Mouse (Mus musculus): ENCODE measurements around the gene Gpsm3. TPM values are rescaled to one million over a fixed set of nuclear protein-coding genes. Genes with fewer than 3 reads are reported as not detected.

Gene Gpsm3
- polyA plus RNA-seq, 1 experiment = 402 TPM

GRCm38 (mm10) chr17:34611050-34611449, 21.4 kb downstream of the Gpsm3 start:
- Histone ChIP-seq H3K27me3 (replicated peaks) (no peaks in the 10 kb centered on the region), H3K4me3 (replicated peaks) (no peak overlapping the region), H3K36me3 (replicated peaks; ENCODE audit: low read length) (peaks cover 85% of the 10 kb centered on the region), H3K4me1 (peaks cover 46% of the 10 kb centered on the region), H3K9me3 (no peaks in the 10 kb centered on the region)
- no peak for TF ChIP-seq FLI1 (IDR thresholded peaks at IDR 0.05; ENCODE audit: low read length)
- no peak for TF ChIP-seq GATA1 (IDR thresholded peaks at IDR 0.05; ENCODE audit: borderline replicate concordance, low read length)

- no peak for TF ChIP-seq GATA1 (IDR thresholded peaks at IDR 0.05; ENCODE audit: borderline replicate concordance, low read length)
- no peaks in the 10 kb centered on the region for H3K27me3 ChIP-seq (replicated peaks)
- no peaks in the 10 kb centered on the region for H3K9me3 ChIP-seq
- H3K36me3 ChIP-seq (replicated peaks; ENCODE audit: low read length) = peaks cover 90% of the 10 kb centered on the region
- no peak overlapping the region for H3K4me3 ChIP-seq (replicated peaks)
- peaks cover 32% of the 10 kb centered on the region for H3K4me1 ChIP-seq
Measured at GRCm38 (mm10) chr17:34613054-34613645, 23.5 kb downstream of the Gpsm3 start.

- Histone ChIP-seq H3K36me3 (replicated peaks; ENCODE audit: low read length) (peaks cover 85% of the 10 kb centered on the region), H3K4me3 (replicated peaks) (no peak overlapping the region), H3K27me3 (replicated peaks) (no peaks in the 10 kb centered on the region), H3K4me1 (peaks cover 25% of the 10 kb centered on the region), H3K9me3 (no peaks in the 10 kb centered on the region)
- no peak for TF ChIP-seq GATA1 (IDR thresholded peaks at IDR 0.05; ENCODE audit: borderline replicate concordance, low read length)
Measured at GRCm38 (mm10) chr17:34613830-34614229, 24.2 kb downstream of the Gpsm3 start.

- no peaks in the 10 kb centered on the region for H3K27me3 ChIP-seq (replicated peaks)
- H3K9me3 ChIP-seq = no peaks in the 10 kb centered on the region
- H3K36me3 ChIP-seq (replicated peaks; ENCODE audit: low read length) = peaks cover 78% of the 10 kb centered on the region
- H3K4me3 ChIP-seq (replicated peaks) = no peak within 1 kb of the TSS
- peaks cover 12% of the 10 kb centered on the region for H3K4me1 ChIP-seq
- TF ChIP-seq FLI1 (IDR thresholded peaks at IDR 0.05; ENCODE audit: low read length) (no peak), GATA1 (IDR thresholded peaks at IDR 0.05; ENCODE audit: borderline replicate concordance, low read length) (no peak)
Measured at GRCm38 (mm10) chr17:34615871-34616270, 26.3 kb downstream of the Gpsm3 start, which contains the start of gene Egfl8. TSS of gene Egfl8 (minus strand) at chr17:34615971.

GRCm38 (mm10) chr17:34618999-34619398, 29.4 kb downstream of the Gpsm3 start:
- Histone ChIP-seq H3K4me1 (peaks cover 11% of the 10 kb centered on the region), H3K9me3 (no peaks in the 10 kb centered on the region), H3K36me3 (replicated peaks; ENCODE audit: low read length) (peaks cover 74% of the 10 kb centered on the region), H3K27me3 (replicated peaks) (no peaks in the 10 kb centered on the region), H3K4me3 (replicated peaks) (peak overlapping the region; percentile 3)
- TF ChIP-seq GATA1 (IDR thresholded peaks at IDR 0.05; ENCODE audit: borderline replicate concordance, low read length) (no peak), FLI1 (IDR thresholded peaks at IDR 0.05; ENCODE audit: low read length) (no peak)

GRCm38 (mm10) chr17:34621006-34621405, 31.4 kb downstream of the Gpsm3 start:
- TF ChIP-seq FLI1 (IDR thresholded peaks at IDR 0.05; ENCODE audit: low read length) (no peak), GATA1 (IDR thresholded peaks at IDR 0.05; ENCODE audit: borderline replicate concordance, low read length) (no peak)
- peaks cover 67% of the 10 kb centered on the region for H3K36me3 ChIP-seq (replicated peaks; ENCODE audit: low read length)
- no peaks in the 10 kb centered on the region for H3K27me3 ChIP-seq (replicated peaks)
- H3K4me1 ChIP-seq = peaks cover 14% of the 10 kb centered on the region
- H3K9me3 ChIP-seq = no peaks in the 10 kb centered on the region
- no peak overlapping the region for H3K4me3 ChIP-seq (replicated peaks)

- H3K27me3 ChIP-seq (replicated peaks) = peaks cover 8% of the 10 kb centered on the region
- no peak for TF ChIP-seq FLI1 (IDR thresholded peaks at IDR 0.05; ENCODE audit: low read length)
- TF ChIP-seq GATA1 (IDR thresholded peaks at IDR 0.05; ENCODE audit: borderline replicate concordance, low read length) = no peak
- H3K36me3 ChIP-seq (replicated peaks; ENCODE audit: low read length) = peaks cover 53% of the 10 kb centered on the region
Measured at GRCm38 (mm10) chr17:34623161-34623560, 33.6 kb downstream of the Gpsm3 start.

GRCm38 (mm10) chr17:34624981-34625380, 35.4 kb downstream of the Gpsm3 start:
- H3K4me1 ChIP-seq = peaks cover 38% of the 10 kb centered on the region
- H3K9me3 ChIP-seq = no peaks in the 10 kb centered on the region
- H3K27me3 ChIP-seq (replicated peaks) = peaks cover 26% of the 10 kb centered on the region
- H3K4me3 ChIP-seq (replicated peaks) = no peak overlapping the region
- peaks cover 47% of the 10 kb centered on the region for H3K36me3 ChIP-seq (replicated peaks; ENCODE audit: low read length)
- TF ChIP-seq GATA1 (IDR thresholded peaks at IDR 0.05; ENCODE audit: borderline replicate concordance, low read length) (no peak), FLI1 (IDR thresholded peaks at IDR 0.05; ENCODE audit: low read length) (no peak)

More at GRCm38 (mm10) chr17:34623161-34623560, 33.6 kb downstream of the Gpsm3 start:
- H3K9me3 ChIP-seq = no peaks in the 10 kb centered on the region
- no peak overlapping the region for H3K4me3 ChIP-seq (replicated peaks)
- peaks cover 28% of the 10 kb centered on the region for H3K4me1 ChIP-seq

- Histone ChIP-seq H3K36me3 (replicated peaks; ENCODE audit: low read length) (peaks cover 40% of the 10 kb centered on the region), H3K4me1 (peaks cover 50% of the 10 kb centered on the region), H3K9me3 (no peaks in the 10 kb centered on the region), H3K4me3 (replicated peaks) (peak overlapping the region; percentile 94), H3K27me3 (replicated peaks) (peaks cover 38% of the 10 kb centered on the region)
- no peak for TF ChIP-seq FLI1 (IDR thresholded peaks at IDR 0.05; ENCODE audit: low read length)
- no peak for TF ChIP-seq GATA1 (IDR thresholded peaks at IDR 0.05; ENCODE audit: borderline replicate concordance, low read length)
Measured at GRCm38 (mm10) chr17:34626062-34626772, 36.6 kb downstream of the Gpsm3 start.

GRCm38 (mm10) chr17:34626773-34627092, 37.1 kb downstream of the Gpsm3 start:
- Histone ChIP-seq H3K36me3 (replicated peaks; ENCODE audit: low read length) (peaks cover 37% of the 10 kb centered on the region), H3K4me1 (peaks cover 55% of the 10 kb centered on the region), H3K27me3 (replicated peaks) (peaks cover 43% of the 10 kb centered on the region), H3K4me3 (replicated peaks) (peak overlapping the region; percentile 94), H3K9me3 (no peaks in the 10 kb centered on the region)
- no peak for TF ChIP-seq FLI1 (IDR thresholded peaks at IDR 0.05; ENCODE audit: low read length)
- no peak for TF ChIP-seq GATA1 (IDR thresholded peaks at IDR 0.05; ENCODE audit: borderline replicate concordance, low read length)

Data from megakaryocyte, embryonic 14.5 days (primary cell).